Mouse (Mus musculus) liver, embryonic 13.5 days (tissue): ENCODE data around the gene Amhr2. TPM values are rescaled to one million over a fixed set of nuclear protein-coding genes. Genes with fewer than 3 reads are reported as not detected.

Experiments used
- ATAC-seq: fragments of 200-750 bp; cut with Nextera tagmentation; 2 replicates; pipeline ENCODE4 v1.8.0; 2017; ENCODE audit warnings: low read depth, mild to moderate bottlenecking, moderate number of reproducible peaks, moderate library complexity
- DNase-seq: peaks from one replicate; pipeline ENCODE4 v3.0.0; 2022
- H3K27ac ChIP-seq: fragments of 300-500 bp; sonication (generic); 2 replicates; pipeline ENCODE4 v1.5.1; 2015; ENCODE audit warnings: moderate library complexity, mild to moderate bottlenecking, inconsistent platforms
- H3K27me3 ChIP-seq: fragments of 300-500 bp; sonication (generic); 2 replicates; pipeline ENCODE4 v1.6.1; 2015; ENCODE audit warnings: mild to moderate bottlenecking, inconsistent platforms
- H3K36me3 ChIP-seq: fragments of 300-500 bp; sonication (generic); 2 replicates; pipeline ENCODE4 v1.6.1; 2015; ENCODE audit warnings: mild to moderate bottlenecking, inconsistent platforms
- H3K4me1 ChIP-seq: fragments of 300-500 bp; sonication (generic); replicated peaks from 2 replicates; pipeline ENCODE4 v1.6.1; 2015; ENCODE audit warnings: inconsistent platforms
- H3K4me2 ChIP-seq: fragments of 300-500 bp; sonication (generic); 2 replicates; pipeline ENCODE4 v1.6.1; 2015; ENCODE audit warnings: inconsistent platforms, mild to moderate bottlenecking, moderate library complexity
- H3K4me3 ChIP-seq: fragments of 300-500 bp; sonication (generic); replicated peaks from 2 replicates; pipeline ENCODE4 v1.5.1; 2015; ENCODE audit warnings: mild to moderate bottlenecking, inconsistent platforms
- H3K9ac ChIP-seq: fragments of 300-500 bp; sonication (generic); 2 replicates; pipeline ENCODE4 v1.6.1; 2015; ENCODE audit warnings: mild to moderate bottlenecking, inconsistent platforms
- H3K9me3 ChIP-seq: fragments of 300-500 bp; sonication (generic); replicated peaks from 2 replicates; pipeline ENCODE4 v1.6.1; 2016; ENCODE audit warnings: inconsistent platforms
- WGBS: fragments of 180-500 bp; shearing (Covaris S2); methylation state at CpG from one replicate; pipeline ENCODE4 v1.1.7; 2015; ENCODE audit not compliant: insufficient replicate concordance; 5-methylcytosine and 5-hydroxymethylcytosine counted together
- polyA plus RNA-seq: library from polyadenylated mRNA; unstranded; fragments of >200 nt; fragmentation: Nextera tagmentation; extraction: Ambion mirVana; gene quantifications from 2 replicates; pipeline ENCODE4 v1.2.1, GENCODE M21; 2015

Amhr2 gene
- polyA plus RNA-seq, 1 experiment from 2014 or later: 0.14 TPM

DNA sequence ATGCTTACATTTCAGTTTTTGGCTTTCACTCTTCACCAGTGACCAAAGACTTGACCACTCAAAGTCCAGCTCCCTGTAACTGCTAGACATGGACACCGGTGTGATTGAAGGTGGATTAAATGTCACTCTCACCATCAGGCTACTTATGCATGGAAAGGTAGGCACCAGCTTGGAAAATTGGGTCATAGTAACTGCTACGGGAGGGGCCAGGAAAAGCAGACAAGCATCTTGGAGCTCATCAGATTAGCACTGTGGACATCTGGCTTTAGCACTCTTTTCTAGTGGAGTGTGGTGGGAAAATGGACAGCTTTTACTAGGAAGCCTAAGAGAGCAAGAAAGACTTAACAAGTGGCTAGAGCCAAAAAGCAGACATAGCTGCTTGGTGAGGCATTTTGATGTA is 28.1 kb downstream of the Amhr2 start:
- no peak for DNase-seq

DNA sequence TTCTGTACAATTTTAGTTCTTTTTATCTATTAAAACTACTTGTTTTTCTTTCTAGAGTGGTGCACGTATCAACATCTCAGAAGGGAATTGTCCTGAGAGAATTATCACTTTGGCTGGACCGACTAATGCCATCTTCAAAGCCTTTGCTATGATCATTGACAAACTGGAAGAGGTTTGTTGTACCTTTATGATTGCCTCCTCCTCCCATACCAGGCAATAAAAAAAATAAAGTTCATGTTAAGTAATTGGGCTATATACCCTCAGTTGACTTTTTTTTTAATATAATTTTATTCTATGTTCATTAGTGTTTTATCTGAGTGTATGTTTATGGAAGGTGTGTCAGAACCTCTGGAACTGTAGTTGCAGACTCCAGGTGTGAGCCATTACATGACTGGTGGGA is 29.4 kb downstream of the Amhr2 start:
- Histone ChIP-seq H3K27ac (no peak overlapping the region), H3K4me2 (no peak overlapping the region), H3K9ac (no peak overlapping the region), H3K36me3 (peaks cover 64% of the 10 kb centered on the region), H3K4me1 (peaks cover 23% of the 10 kb centered on the region), H3K27me3 (no peaks in the 10 kb centered on the region), H3K4me3 (no peak overlapping the region), H3K9me3 (no peaks in the 10 kb centered on the region)
- 81% methylated on average over 2 of the region's 2 CpGs for WGBS
- no peak for ATAC-seq
- DNase-seq: no peak

More for the DNA sequence above, 28.1 kb downstream of the Amhr2 start:
- WGBS: 82% methylated on average over 2 of the region's 2 CpGs
- peaks cover 23% of the 10 kb centered on the region for H3K4me1 ChIP-seq
- no peaks in the 10 kb centered on the region for H3K9me3 ChIP-seq
- no peaks in the 10 kb centered on the region for H3K27me3 ChIP-seq
- 0 out of 2 replicates have a peak overlapping the region, but pooled peaks have one; percentile 43 for H3K9ac ChIP-seq
- ATAC-seq: no peak
- no peak overlapping the region; the same call in 1 of the 2 replicates for H3K4me3 ChIP-seq
- no peak overlapping the region for H3K27ac ChIP-seq
- peaks cover 62% of the 10 kb centered on the region for H3K36me3 ChIP-seq
- H3K4me2 ChIP-seq: peak overlapping the region; percentile 36

DNA sequence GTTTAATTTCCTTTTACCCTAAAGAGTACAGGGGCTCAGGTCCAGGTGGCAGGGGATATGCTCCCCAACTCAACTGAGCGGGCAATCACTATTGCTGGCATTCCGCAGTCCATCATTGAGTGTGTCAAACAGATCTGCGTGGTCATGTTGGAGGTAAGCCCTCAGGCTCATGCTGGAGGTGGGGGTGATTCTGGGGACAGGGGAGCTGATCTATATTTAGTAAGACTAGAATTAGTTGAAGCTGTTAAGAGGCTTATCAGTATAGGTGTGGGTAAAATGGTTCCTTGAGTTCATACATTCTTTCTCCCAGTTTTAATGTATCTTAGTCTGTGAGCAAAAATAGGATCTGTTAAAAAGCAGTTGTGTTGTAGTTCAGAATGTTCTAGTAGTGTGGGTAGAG is 38.0 kb downstream of the Amhr2 start:
- Histone ChIP-seq H3K27ac (no peak overlapping the region), H3K4me1 (no peaks in the 10 kb centered on the region), H3K36me3 (peaks cover 90% of the 10 kb centered on the region), H3K9me3 (no peaks in the 10 kb centered on the region), H3K4me2 (no peak overlapping the region), H3K4me3 (no peak overlapping the region), H3K9ac (no peak overlapping the region), H3K27me3 (no peaks in the 10 kb centered on the region)
- DNase-seq (no peak), ATAC-seq (no peak)
- 93% methylated on average over 3 of the region's 3 CpGs for WGBS

DNA sequence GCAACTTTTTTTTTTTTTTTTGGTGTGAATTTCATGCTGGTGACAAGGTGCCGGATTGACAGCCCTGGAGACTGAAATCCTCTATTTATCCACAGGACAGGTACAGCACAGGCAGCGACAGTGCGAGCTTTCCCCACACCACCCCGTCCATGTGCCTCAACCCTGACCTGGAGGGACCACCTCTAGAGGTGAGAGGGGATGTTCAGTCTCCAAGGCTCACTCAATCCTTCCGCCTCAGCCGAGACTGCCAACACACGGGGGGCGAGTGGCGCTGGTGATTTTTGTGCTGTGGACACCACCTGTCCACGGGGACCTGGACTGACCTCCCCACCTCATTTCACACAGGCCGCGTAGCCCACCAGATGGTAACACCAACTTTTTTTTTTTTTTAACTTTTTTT is 40.7 kb downstream of the Amhr2 start:
- Histone ChIP-seq H3K36me3 (peaks cover 91% of the 10 kb centered on the region), H3K27me3 (no peaks in the 10 kb centered on the region), H3K9ac (no peak overlapping the region), H3K4me2 (no peak overlapping the region), H3K4me1 (no peaks in the 10 kb centered on the region), H3K4me3 (no peak overlapping the region), H3K9me3 (no peaks in the 10 kb centered on the region), H3K27ac (no peak overlapping the region)
- ATAC-seq (no peak), DNase-seq (no peak)
- WGBS: 92% methylated on average over 12 of the region's 12 CpGs

DNA sequence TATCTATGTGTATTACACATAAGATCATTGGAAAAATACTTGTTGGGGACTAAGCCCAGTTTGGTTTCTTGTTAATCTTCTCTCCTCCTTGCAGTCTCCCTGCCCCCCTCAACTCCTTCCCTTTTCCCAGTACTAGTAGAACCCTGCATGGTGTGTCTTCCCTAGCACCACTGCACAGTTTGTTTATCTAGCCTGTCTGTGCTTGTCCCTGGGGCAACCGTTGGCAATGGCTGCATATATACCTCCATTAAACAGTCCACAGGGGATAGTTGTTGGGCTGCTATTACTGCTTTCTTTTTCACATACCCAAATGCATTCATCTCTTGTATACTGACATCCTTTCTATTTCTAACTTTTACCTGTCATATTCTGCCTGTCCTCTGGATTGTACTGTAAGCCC is 42.5 kb downstream of the Amhr2 start:
- H3K4me3 ChIP-seq: no peak overlapping the region
- DNase-seq: no peak
- ATAC-seq: no peak
- H3K27me3 ChIP-seq: no peaks in the 10 kb centered on the region
- no peaks in the 10 kb centered on the region for H3K4me1 ChIP-seq
- no peak overlapping the region for H3K9ac ChIP-seq
- no peaks in the 10 kb centered on the region for H3K9me3 ChIP-seq
- H3K4me2 ChIP-seq: no peak overlapping the region
- 60% methylated on average over 1 of the region's 1 CpGs for WGBS
- no peak overlapping the region for H3K27ac ChIP-seq
- H3K36me3 ChIP-seq: peaks cover 84% of the 10 kb centered on the region

DNA sequence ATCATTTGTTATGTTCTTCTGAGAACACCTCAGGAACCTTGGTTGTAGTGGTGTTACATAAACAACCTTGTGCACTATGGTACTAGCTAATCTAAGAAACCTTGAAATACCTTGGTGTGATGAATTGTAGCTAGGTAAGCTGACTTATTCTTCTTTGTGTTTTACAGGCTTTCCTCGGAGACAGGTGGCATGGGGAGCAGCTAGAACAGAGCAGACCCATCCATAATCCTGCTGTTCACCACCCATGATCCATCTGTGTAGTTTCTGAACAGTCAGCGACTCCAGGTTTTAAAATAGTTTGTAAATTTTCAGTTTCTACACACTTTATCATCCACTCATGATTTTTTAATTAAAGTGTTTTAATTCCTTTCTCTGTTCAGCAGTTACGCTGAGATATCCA is 53.2 kb downstream of the Amhr2 start:
- DNase-seq (no peak), ATAC-seq (no peak)
- no peak overlapping the region for H3K4me2 ChIP-seq
- 88% methylated on average over 3 of the region's 3 CpGs for WGBS
- no peak overlapping the region for H3K9ac ChIP-seq
- H3K27ac ChIP-seq: no peak overlapping the region
- H3K36me3 ChIP-seq: peaks cover 98% of the 10 kb centered on the region
- H3K4me1 ChIP-seq: peaks cover 9% of the 10 kb centered on the region; the same call in 1 of the 2 replicates
- no peaks in the 10 kb centered on the region for H3K27me3 ChIP-seq
- no peak overlapping the region for H3K4me3 ChIP-seq
- no peaks in the 10 kb centered on the region for H3K9me3 ChIP-seq

DNA sequence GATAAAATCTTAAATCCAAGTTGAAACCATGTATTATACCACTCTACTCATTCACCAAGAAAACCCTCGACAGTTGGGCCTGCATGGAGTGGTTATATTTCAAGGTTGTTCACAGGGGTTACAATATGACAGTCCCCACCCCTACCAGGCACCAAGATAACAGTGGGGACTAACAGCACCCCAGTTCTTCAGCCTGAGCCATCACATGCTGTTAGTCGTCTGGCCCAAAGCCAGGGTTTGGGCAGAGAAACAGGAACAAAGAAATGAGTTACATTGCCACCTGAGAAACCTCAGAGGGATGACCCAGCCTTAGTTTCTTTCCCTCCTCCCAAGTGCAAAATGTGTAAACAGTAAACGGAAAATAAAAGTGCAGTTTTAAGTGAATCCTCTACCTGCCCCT is 54.2 kb downstream of the Amhr2 start:
- Histone ChIP-seq H3K9me3 (no peaks in the 10 kb centered on the region), H3K9ac (no peak overlapping the region), H3K27me3 (no peaks in the 10 kb centered on the region), H3K4me2 (no peak overlapping the region), H3K27ac (no peak overlapping the region), H3K36me3 (peaks cover 98% of the 10 kb centered on the region), H3K4me1 (peaks cover 9% of the 10 kb centered on the region; the same call in 1 of the 2 replicates), H3K4me3 (no peak overlapping the region)
- WGBS: 76% methylated on average over 3 of the region's 3 CpGs
- DNase-seq: no peak
- no peak for ATAC-seq

DNA sequence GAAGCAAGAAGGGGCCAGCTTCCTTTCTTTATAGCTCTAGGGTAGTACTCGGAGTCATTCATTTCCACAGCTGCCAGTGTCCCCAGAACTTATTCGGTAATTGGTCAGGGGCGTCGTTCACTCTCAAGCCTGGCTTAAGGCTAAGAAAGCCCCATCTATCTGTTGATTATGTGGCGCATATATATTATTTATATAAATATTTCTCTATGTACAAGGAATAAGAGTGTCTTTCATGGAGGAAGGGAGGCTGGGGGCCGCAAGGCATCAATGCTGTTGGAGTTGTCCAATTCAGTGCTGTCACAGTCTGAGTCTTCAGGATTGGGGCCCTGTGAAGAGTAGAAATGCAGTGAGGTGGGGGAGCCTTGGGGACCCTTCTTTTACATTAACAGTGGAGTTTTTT is 54.7 kb downstream of the Amhr2 start:
- 88% methylated on average over 6 of the region's 6 CpGs for WGBS
- Histone ChIP-seq H3K27ac (no peak overlapping the region), H3K4me1 (peaks cover 9% of the 10 kb centered on the region; the same call in 1 of the 2 replicates), H3K4me3 (no peak overlapping the region), H3K4me2 (no peak overlapping the region), H3K9ac (no peak overlapping the region), H3K27me3 (no peaks in the 10 kb centered on the region), H3K36me3 (peaks cover 97% of the 10 kb centered on the region), H3K9me3 (no peaks in the 10 kb centered on the region)
- no peak for DNase-seq
- ATAC-seq: no peak

DNA sequence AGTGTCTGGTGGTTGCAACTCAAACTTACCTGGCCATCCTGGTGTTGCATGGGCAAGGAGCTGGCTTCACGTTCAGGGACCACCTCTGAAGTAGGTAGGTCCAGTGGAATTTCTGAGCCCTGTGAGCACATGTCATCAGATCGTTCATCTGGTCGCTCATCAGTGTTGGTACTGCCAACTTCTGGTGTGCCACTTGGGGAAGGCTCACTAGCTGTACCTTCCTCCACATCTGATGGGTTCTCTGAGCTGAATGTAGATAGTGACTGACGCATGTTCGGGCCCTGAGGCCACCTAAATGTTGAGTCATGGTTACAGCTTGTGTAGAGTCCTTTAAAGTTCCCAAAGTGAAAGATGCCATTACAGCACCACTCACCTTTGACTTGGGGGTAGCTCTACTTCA is 55.3 kb downstream of the Amhr2 start:
- Histone ChIP-seq H3K27ac (no peak overlapping the region), H3K4me3 (no peak overlapping the region), H3K36me3 (peaks cover 94% of the 10 kb centered on the region), H3K4me2 (no peak overlapping the region), H3K27me3 (no peaks in the 10 kb centered on the region), H3K9ac (no peak overlapping the region), H3K9me3 (no peaks in the 10 kb centered on the region), H3K4me1 (peaks cover 15% of the 10 kb centered on the region)
- no peak for ATAC-seq
- WGBS: 81% methylated on average over 5 of the region's 5 CpGs
- DNase-seq: no peak

DNA sequence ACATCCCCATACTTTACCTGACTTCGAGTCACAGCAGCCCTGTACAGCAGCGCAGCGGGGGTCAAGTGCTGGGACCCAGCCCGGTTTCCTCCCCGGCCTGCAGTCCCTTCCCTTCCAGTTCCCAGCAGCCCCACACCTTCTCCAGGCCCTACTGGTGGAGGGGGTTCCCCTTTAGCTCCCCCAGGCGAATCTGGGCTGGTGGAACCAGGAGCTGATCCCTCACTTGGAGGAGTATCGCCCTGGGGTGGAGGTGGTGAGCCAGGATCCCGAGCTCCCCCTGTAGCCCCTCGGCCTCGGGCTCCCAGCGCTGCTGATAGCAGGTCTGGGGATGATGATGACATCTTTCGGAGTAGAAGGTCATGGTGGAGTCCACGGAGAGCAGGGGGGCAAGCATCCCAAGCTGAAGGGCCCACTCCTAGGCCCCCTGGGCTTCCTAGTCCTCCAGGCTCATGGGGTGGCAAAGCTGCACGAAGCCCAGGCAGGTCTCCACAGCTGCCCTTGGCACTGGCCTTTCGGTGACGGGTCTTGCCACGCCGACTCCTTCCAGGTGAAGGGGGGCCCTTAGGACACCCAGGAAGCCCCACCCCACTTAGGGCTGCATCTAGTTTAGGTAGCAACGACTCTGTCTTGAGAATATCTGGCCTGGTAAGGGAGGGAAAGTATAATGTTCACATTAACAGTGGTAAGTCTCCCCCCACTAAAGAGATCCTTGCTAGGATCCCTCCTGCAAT is 56.1 kb downstream of the Amhr2 start:
- H3K9ac ChIP-seq: no peak overlapping the region

DNA sequence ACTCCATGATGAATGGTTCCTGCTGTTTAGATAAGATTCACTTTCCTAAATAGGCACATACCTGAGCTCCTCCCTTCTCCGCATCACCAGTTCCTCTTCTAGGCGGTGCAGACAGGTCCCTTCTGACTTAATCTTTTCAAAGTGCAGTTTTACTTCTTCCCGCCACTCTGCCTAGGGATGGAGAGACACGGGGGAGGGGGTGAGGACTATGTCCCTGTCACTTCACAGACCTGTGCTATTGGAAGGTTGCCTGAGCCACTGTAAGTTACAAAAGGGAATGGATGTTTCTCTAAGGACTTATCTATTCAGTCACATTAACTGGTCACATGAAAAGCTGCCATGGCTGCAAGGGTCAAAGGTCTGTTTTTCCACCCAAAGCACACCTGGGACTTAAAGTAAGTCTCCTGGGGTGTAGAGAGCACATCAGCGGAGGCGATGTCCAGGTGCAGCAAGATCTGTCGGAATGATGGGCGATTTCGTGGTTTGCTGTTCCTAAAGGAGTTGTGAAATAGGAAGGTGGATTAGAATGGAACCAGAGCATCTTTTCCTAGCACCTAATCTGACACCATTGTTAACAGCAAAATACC is 57.2 kb downstream of the Amhr2 start:
- Histone ChIP-seq H3K27ac (no peak overlapping the region; the same call in 1 of the 2 replicates), H3K36me3 (peaks cover 76% of the 10 kb centered on the region), H3K4me3 (no peak overlapping the region), H3K4me2 (no peak overlapping the region), H3K27me3 (no peaks in the 10 kb centered on the region), H3K9me3 (no peaks in the 10 kb centered on the region), H3K4me1 (peaks cover 29% of the 10 kb centered on the region), H3K9ac (no peak overlapping the region)
- WGBS: 83% methylated on average over 9 of the region's 9 CpGs
- DNase-seq (no peak), ATAC-seq (no peak)

More for the DNA sequence above, 56.1 kb downstream of the Amhr2 start:
- 88% methylated on average over 19 of the region's 19 CpGs for WGBS
- no peak for DNase-seq
- ATAC-seq: 0 out of 2 replicates have a peak, but pooled peaks have one; percentile 9
- H3K4me3 ChIP-seq: no peak overlapping the region
- peaks cover 86% of the 10 kb centered on the region for H3K36me3 ChIP-seq
- H3K4me2 ChIP-seq: no peak overlapping the region
- H3K27me3 ChIP-seq: no peaks in the 10 kb centered on the region
- H3K4me1 ChIP-seq: peaks cover 22% of the 10 kb centered on the region
- H3K27ac ChIP-seq: no peak overlapping the region
- H3K9me3 ChIP-seq: no peaks in the 10 kb centered on the region

DNA sequence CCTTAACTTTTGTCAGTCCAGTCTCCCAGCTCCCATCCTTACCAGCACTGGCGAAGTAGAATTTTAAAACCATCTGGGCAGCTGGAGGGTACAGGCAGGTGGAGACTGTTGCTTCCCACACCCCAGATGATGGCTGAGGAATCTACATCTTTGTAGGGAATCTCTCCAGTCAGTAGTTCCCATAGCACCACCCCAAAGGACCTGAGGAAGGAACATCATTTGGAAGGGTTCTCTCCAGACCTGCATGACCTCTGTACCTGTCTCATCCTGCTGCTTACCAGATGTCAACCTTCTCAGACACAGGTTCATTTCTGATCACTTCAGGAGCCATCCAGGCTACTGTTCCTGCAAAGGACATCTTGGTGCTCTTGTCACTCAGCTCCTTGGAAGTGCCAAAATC is 58.3 kb downstream of the Amhr2 start, which contains the start of gene Gm10337:
Gene Gm10337 (plus strand): TSS at position 276 of the 400 bp plus-strand sequence.
- H3K4me2 ChIP-seq: no peak within 1 kb of the TSS
- ATAC-seq (no peak), DNase-seq (no peak)
- H3K9ac ChIP-seq: no peak within 1 kb of the TSS
- H3K4me1 ChIP-seq: peaks cover 29% of the 10 kb centered on the region
- no peak within 1 kb of the TSS for H3K27ac ChIP-seq
- 92% methylated on average over 1 of the region's 1 CpGs for WGBS
- H3K9me3 ChIP-seq: no peaks in the 10 kb centered on the region
- H3K4me3 ChIP-seq: no peak within 1 kb of the TSS
- no peaks in the 10 kb centered on the region for H3K27me3 ChIP-seq
- H3K36me3 ChIP-seq: peaks cover 65% of the 10 kb centered on the region
